Mouse (Mus musculus) forebrain, embryonic 11.5 days (tissue): Measurements from ENCODE around the gene Sel1l3. TPM values are rescaled to one million over a fixed set of nuclear protein-coding genes. Genes with fewer than 3 reads are reported as not detected.

Experiments
- ATAC-seq: fragments of 200-750 bp; cut with Nextera tagmentation; replicated peaks from 2 replicates; pipeline ENCODE4 v1.8.0; 2017; ENCODE audit warnings: moderate TSS enrichment; ENCODE audit not compliant: low FRiP score
- DNase-seq: peaks from one replicate; pipeline ENCODE4 v3.0.0-alpha.2; 2017; ENCODE audit warnings: low spot score
- H3K27ac ChIP-seq: fragments of 300-500 bp; sonication (generic); 2 replicates; pipeline ENCODE4 v1.5.1; 2014; ENCODE audit warnings: low read depth, low read length
- H3K27me3 ChIP-seq: fragments of 300-500 bp; sonication (generic); 2 replicates; pipeline ENCODE4 v1.6.1; 2014; ENCODE audit warnings: mild to moderate bottlenecking, low read length, mixed read lengths; ENCODE audit not compliant: control insufficient read depth, insufficient read depth
- H3K36me3 ChIP-seq: fragments of 300-500 bp; sonication (generic); 2 replicates; pipeline ENCODE4 v1.6.1; 2014; ENCODE audit warnings: mild to moderate bottlenecking, low read length, moderate library complexity, mixed read lengths; ENCODE audit not compliant: control insufficient read depth, insufficient read depth
- H3K4me1 ChIP-seq: fragments of 300-500 bp; sonication (generic); replicated peaks from 2 replicates; pipeline ENCODE4 v1.6.1; 2014; ENCODE audit warnings: low read length, mixed read lengths; ENCODE audit not compliant: control insufficient read depth, insufficient read depth
- H3K4me2 ChIP-seq: fragments of 300-500 bp; sonication (generic); 2 replicates; pipeline ENCODE4 v1.6.1; 2014; ENCODE audit warnings: low read depth, mild to moderate bottlenecking, low read length, moderate library complexity, mixed read lengths; ENCODE audit not compliant: severe bottlenecking
- H3K4me3 ChIP-seq: fragments of 300-500 bp; sonication (generic); 2 replicates; pipeline ENCODE4 v1.5.1; 2014; ENCODE audit warnings: low read depth, low read length
- H3K9ac ChIP-seq: fragments of 300-500 bp; sonication (generic); 2 replicates; pipeline ENCODE4 v1.6.1; 2014; ENCODE audit warnings: low read length
- H3K9me3 ChIP-seq: fragments of 300-500 bp; sonication (generic); 2 replicates; pipeline ENCODE4 v1.6.1; 2016; ENCODE audit warnings: low read length, mixed read lengths; ENCODE audit not compliant: control insufficient read depth
- WGBS: fragments of 180-500 bp; shearing (Covaris S2); extraction: QIAGEN DNeasy Blood & Tissue Kit; methylation state at CpG from one replicate; pipeline ENCODE4 v1.1.7; 2014; 5-methylcytosine and 5-hydroxymethylcytosine counted together
- polyA plus RNA-seq: library from polyadenylated mRNA; unstranded; fragments of >200 nt; fragmentation: Nextera tagmentation; extraction: Ambion mirVana; gene quantifications from 2 replicates; pipeline ENCODE4 v1.2.1, GENCODE M21; 2014

The Sel1l3 gene
- polyA plus RNA-seq, 1 experiment from 2014 or later: 10.4 TPM

DNA sequence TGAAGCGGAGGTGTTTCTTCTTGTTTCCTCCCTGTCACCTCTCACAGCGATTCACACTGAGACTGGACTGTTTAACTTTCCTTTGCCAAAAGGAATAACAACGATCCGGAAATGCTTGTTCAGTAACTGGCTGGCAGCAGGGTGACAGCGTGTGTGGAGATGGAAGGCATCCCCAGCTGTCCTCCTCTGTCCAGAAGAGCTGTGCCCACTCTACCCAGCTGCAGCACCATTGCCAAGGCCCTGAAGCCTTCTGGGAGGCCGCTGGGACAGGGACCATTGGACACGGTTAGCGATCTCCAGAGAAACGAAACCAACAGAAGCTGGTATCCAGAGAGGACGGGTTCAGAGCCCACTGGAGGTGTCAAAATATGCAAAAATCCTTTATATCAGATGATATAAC lies 30.2 kb upstream of the Sel1l3 start:
- no peaks in the 10 kb centered on the region for H3K27me3 ChIP-seq
- no peak for DNase-seq
- no peak overlapping the region for H3K4me3 ChIP-seq

DNA sequence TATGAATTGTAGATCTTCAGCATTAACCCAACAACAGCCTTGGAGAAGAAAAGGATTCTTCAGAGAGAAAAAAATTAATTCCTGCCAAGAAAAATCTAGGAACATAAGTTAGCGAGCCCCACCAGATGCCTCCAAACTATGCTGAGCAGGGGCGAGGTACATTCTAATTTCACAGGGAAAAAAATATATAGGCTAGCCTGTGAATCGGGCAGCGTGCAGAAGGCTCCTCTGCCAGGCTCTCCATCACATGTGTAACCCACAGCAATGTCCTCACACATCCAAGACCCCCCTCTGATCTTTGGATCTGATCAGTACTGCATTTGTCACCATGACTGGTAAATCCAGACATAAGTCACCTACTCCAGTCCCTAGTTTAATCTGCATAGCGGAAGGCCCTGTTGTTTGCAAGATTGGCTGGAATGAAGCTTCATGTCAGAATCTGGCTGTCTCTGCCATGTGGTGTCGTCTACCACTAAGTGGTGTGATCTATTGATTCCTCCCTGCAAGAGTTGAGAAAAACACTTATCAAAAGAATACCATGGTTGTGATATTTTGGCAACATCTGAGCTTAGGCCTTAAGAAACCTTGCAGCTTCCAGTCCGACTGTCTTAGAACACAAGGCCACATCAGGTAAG lies 29.3 kb upstream of the Sel1l3 start:
- Histone ChIP-seq H3K4me3 (no peak overlapping the region), H3K9me3 (no peaks in the 10 kb centered on the region), H3K36me3 (no peaks in the 10 kb centered on the region), H3K27me3 (no peaks in the 10 kb centered on the region), H3K4me1 (no peaks in the 10 kb centered on the region; the same call in 1 of the 2 replicates), H3K27ac (no peak overlapping the region), H3K4me2 (no peak overlapping the region), H3K9ac (no peak overlapping the region)
- DNase-seq (no peak), ATAC-seq (no peak)
- WGBS: 88% methylated on average over 7 of the region's 7 CpGs

More for the DNA sequence above, 30.2 kb upstream of the Sel1l3 start:
- Histone ChIP-seq H3K27ac (no peak overlapping the region), H3K4me2 (no peak overlapping the region), H3K4me1 (peaks cover 2% of the 10 kb centered on the region; the same call in 1 of the 2 replicates), H3K9ac (no peak overlapping the region), H3K36me3 (no peaks in the 10 kb centered on the region), H3K9me3 (no peaks in the 10 kb centered on the region)
- WGBS: 85% methylated on average over 10 of the region's 10 CpGs
- ATAC-seq: no peak

GRCm38 (mm10) chr5:53241963-53242362 lies 28.2 kb upstream of the Sel1l3 start:
- Histone ChIP-seq H3K4me3 (no peak overlapping the region), H3K9me3 (no peaks in the 10 kb centered on the region), H3K4me2 (no peak overlapping the region), H3K36me3 (no peaks in the 10 kb centered on the region), H3K9ac (no peak overlapping the region), H3K27me3 (no peaks in the 10 kb centered on the region), H3K4me1 (no peaks in the 10 kb centered on the region; the same call in 1 of the 2 replicates), H3K27ac (no peak overlapping the region)
- 82% methylated on average over 5 of the region's 5 CpGs for WGBS
- ATAC-seq: no peak
- no peak for DNase-seq

- no peaks in the 10 kb centered on the region; the same call in 1 of the 2 replicates for H3K4me1 ChIP-seq
- ATAC-seq (no peak), DNase-seq (no peak)
- H3K4me2 ChIP-seq: no peak overlapping the region
- 58% methylated on average over 2 of the region's 2 CpGs for WGBS
- no peak overlapping the region for H3K27ac ChIP-seq
- H3K9me3 ChIP-seq: no peaks in the 10 kb centered on the region
- no peaks in the 10 kb centered on the region for H3K27me3 ChIP-seq
- no peak overlapping the region for H3K4me3 ChIP-seq
- H3K36me3 ChIP-seq: no peaks in the 10 kb centered on the region
- H3K9ac ChIP-seq: no peak overlapping the region
Measured at GRCm38 (mm10) chr5:53241109-53241508, 27.4 kb upstream of the Sel1l3 start.

- no peak overlapping the region for H3K4me2 ChIP-seq
- no peak overlapping the region for H3K27ac ChIP-seq
- ATAC-seq (no peak), DNase-seq (no peak)
- no peak overlapping the region for H3K4me3 ChIP-seq
- no peak overlapping the region for H3K9ac ChIP-seq
- H3K9me3 ChIP-seq: no peaks in the 10 kb centered on the region
- no peaks in the 10 kb centered on the region for H3K36me3 ChIP-seq
- 48% methylated on average over 11 of the region's 11 CpGs for WGBS
- H3K4me1 ChIP-seq: no peaks in the 10 kb centered on the region; the same call in 1 of the 2 replicates
- no peaks in the 10 kb centered on the region for H3K27me3 ChIP-seq
Measured at GRCm38 (mm10) chr5:53239831-53240440, 26.2 kb upstream of the Sel1l3 start.

GRCm38 (mm10) chr5:53239189-53239588 lies 25.5 kb upstream of the Sel1l3 start:
- H3K36me3 ChIP-seq: no peaks in the 10 kb centered on the region
- no peak overlapping the region for H3K9ac ChIP-seq
- no peak overlapping the region for H3K4me2 ChIP-seq
- H3K4me3 ChIP-seq: no peak overlapping the region
- H3K27ac ChIP-seq: no peak overlapping the region
- DNase-seq (no peak), ATAC-seq (no peak)
- H3K4me1 ChIP-seq: no peaks in the 10 kb centered on the region; the same call in 1 of the 2 replicates
- H3K9me3 ChIP-seq: no peaks in the 10 kb centered on the region
- no peaks in the 10 kb centered on the region for H3K27me3 ChIP-seq
- 90% methylated on average over 7 of the region's 7 CpGs for WGBS

DNA sequence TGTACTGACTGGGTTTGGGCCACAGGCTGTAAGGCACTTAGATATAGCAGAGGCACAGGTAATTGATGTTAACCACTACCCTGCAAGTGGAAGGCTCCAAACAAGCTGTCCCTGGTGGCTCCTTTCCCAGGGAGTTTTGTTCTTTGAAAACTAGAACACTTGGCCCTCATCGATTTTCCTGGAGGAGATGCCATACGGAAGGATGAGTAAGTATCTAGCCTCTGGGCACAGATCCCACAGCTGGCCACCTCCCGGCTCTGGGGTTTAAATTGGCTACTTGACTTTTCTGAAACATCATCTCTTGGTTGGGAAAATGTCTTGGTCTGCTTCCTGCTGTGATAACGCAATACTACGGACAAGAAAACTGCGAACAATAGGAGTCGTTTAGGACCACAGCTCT lies 25.0 kb upstream of the Sel1l3 start:
- H3K4me1 ChIP-seq: no peaks in the 10 kb centered on the region; the same call in 1 of the 2 replicates
- no peak overlapping the region for H3K4me3 ChIP-seq
- H3K27ac ChIP-seq: no peak overlapping the region
- no peak overlapping the region for H3K9ac ChIP-seq
- DNase-seq: no peak
- no peaks in the 10 kb centered on the region for H3K36me3 ChIP-seq
- no peaks in the 10 kb centered on the region for H3K9me3 ChIP-seq
- no peak overlapping the region for H3K4me2 ChIP-seq
- no peak for ATAC-seq
- no peaks in the 10 kb centered on the region for H3K27me3 ChIP-seq
- WGBS: 86% methylated on average over 7 of the region's 7 CpGs

- no peaks in the 10 kb centered on the region for H3K9me3 ChIP-seq
- H3K27ac ChIP-seq: no peak overlapping the region
- no peak overlapping the region for H3K4me3 ChIP-seq
- H3K4me1 ChIP-seq: no peaks in the 10 kb centered on the region; the same call in 1 of the 2 replicates
- ATAC-seq: no peak
- DNase-seq: no peak
- H3K36me3 ChIP-seq: no peaks in the 10 kb centered on the region
- no peaks in the 10 kb centered on the region for H3K27me3 ChIP-seq
- H3K4me2 ChIP-seq: no peak overlapping the region
- 84% methylated on average over 7 of the region's 8 CpGs for WGBS
- no peak overlapping the region for H3K9ac ChIP-seq
Measured at GRCm38 (mm10) chr5:53236749-53237148, 23.0 kb upstream of the Sel1l3 start.

GRCm38 (mm10) chr5:53236136-53236535 lies 22.4 kb upstream of the Sel1l3 start:
- ATAC-seq (no peak), DNase-seq (no peak)
- WGBS: 47% methylated on average over 5 of the region's 5 CpGs
- Histone ChIP-seq H3K4me2 (no peak overlapping the region), H3K4me1 (no peaks in the 10 kb centered on the region; the same call in 1 of the 2 replicates), H3K9ac (no peak overlapping the region), H3K27me3 (no peaks in the 10 kb centered on the region), H3K36me3 (no peaks in the 10 kb centered on the region), H3K4me3 (no peak overlapping the region), H3K27ac (no peak overlapping the region), H3K9me3 (no peaks in the 10 kb centered on the region)
